Mouse (Mus musculus) forebrain, postnatal 0 days (tissue): Measurements from ENCODE around the gene Fam20b. TPM values are rescaled to one million over a fixed set of nuclear protein-coding genes. Genes with fewer than 3 reads are reported as not detected.

ENCODE experiments used
- ATAC-seq: fragments of 200-750 bp; cut with Nextera tagmentation; 2 replicates; pipeline ENCODE4 v1.8.0; 2017; ENCODE audit warnings: mild to moderate bottlenecking, moderate library complexity
- DNase-seq: peaks from one replicate; pipeline ENCODE4 v3.0.0-alpha.2; 2015
- H3K27ac ChIP-seq: fragments of 300-500 bp; sonication (generic); 2 replicates; pipeline ENCODE4 v1.5.1; 2014; ENCODE audit warnings: low read depth, mild to moderate bottlenecking, antibody characterized with exemption, low read length, moderate library complexity, mixed read lengths
- H3K27me3 ChIP-seq: fragments of 300-500 bp; sonication (generic); 2 replicates; pipeline ENCODE4 v1.6.1; 2014; ENCODE audit warnings: mild to moderate bottlenecking, low read length, mixed read lengths; ENCODE audit not compliant: insufficient read depth
- H3K36me3 ChIP-seq: fragments of 300-500 bp; sonication (generic); 2 replicates; pipeline ENCODE4 v1.6.1; 2014; ENCODE audit warnings: mild to moderate bottlenecking, moderate library complexity; ENCODE audit not compliant: insufficient read depth
- H3K4me1 ChIP-seq: fragments of 300-500 bp; sonication (generic); 2 replicates; pipeline ENCODE4 v1.6.1; 2014; ENCODE audit warnings: antibody characterized with exemption; ENCODE audit not compliant: insufficient read depth
- H3K4me2 ChIP-seq: fragments of 300-500 bp; sonication (generic); 2 replicates; pipeline ENCODE4 v1.6.1; 2014; ENCODE audit warnings: low read depth, mild to moderate bottlenecking, moderate library complexity
- H3K4me3 ChIP-seq: fragments of 300-500 bp; sonication (generic); 2 replicates; pipeline ENCODE4 v1.5.1; 2014; ENCODE audit warnings: low read depth, low read length, mixed read lengths
- H3K9ac ChIP-seq: fragments of 300-500 bp; sonication (generic); 2 replicates; pipeline ENCODE4 v1.6.1; 2014; ENCODE audit warnings: mild to moderate bottlenecking
- H3K9me3 ChIP-seq: fragments of 300-500 bp; sonication (generic); 2 replicates; pipeline ENCODE4 v1.6.1; 2016; ENCODE audit warnings: low read length
- CTCF ChIP-seq: sonication (generic); IDR thresholded peaks from 2 replicates; pipeline ENCODE4 v1.5.1; 2016; ENCODE audit warnings: antibody characterized with exemption, control low read depth, low read depth
- WGBS: fragments of 180-500 bp; shearing (Covaris S2); extraction: QIAGEN DNeasy Blood & Tissue Kit; methylation state at CpG from one replicate; pipeline ENCODE4 v1.1.7; 2014; 5-methylcytosine and 5-hydroxymethylcytosine counted together
- polyA plus RNA-seq: library from polyadenylated mRNA; unstranded; fragments of >200 nt; fragmentation: Nextera tagmentation; extraction: Ambion mirVana; gene quantifications from 2 replicates; pipeline ENCODE4 v1.2.1, GENCODE M21; 2015
- total RNA-seq: library from RNA; depleted of rRNA; stranded (reverse); fragments of >200 nt; gene quantifications from 2 replicates; pipeline ENCODE4 v1.2.3, GENCODE M21; 2014

Fam20b gene
- total and polyA plus RNA-seq, 2 experiments from 2014 or later: 30.4 to 68.1 TPM

GRCm38 (mm10) chr1:156716681-156717080 lies 2.2 kb downstream of the Fam20b start:
- no peak overlapping the region for H3K27ac ChIP-seq
- no peak overlapping the region for H3K4me3 ChIP-seq
- no peaks in the 10 kb centered on the region for H3K36me3 ChIP-seq
- H3K4me2 ChIP-seq: no peak overlapping the region
- DNase-seq (no peak), ATAC-seq (no peak)
- TF ChIP-seq CTCF: no peak
- H3K9ac ChIP-seq: no peak overlapping the region
- H3K9me3 ChIP-seq: no peaks in the 10 kb centered on the region
- no peaks in the 10 kb centered on the region; the same call in 1 of the 2 replicates for H3K27me3 ChIP-seq
- H3K4me1 ChIP-seq: 0 out of 2 replicates have a peak, but pooled peaks cover 10% of the 10 kb centered on the region
- 92% methylated on average over 6 of the region's 6 CpGs for WGBS

- peak; percentile 55 for ATAC-seq
- H3K9ac ChIP-seq: no peak overlapping the region
- no peak overlapping the region for H3K4me3 ChIP-seq
- no peaks in the 10 kb centered on the region for H3K27me3 ChIP-seq
- TF ChIP-seq CTCF: no peak
- DNase-seq: no peak
- H3K4me2 ChIP-seq: no peak overlapping the region
- H3K36me3 ChIP-seq: no peaks in the 10 kb centered on the region
- no peak overlapping the region for H3K27ac ChIP-seq
- H3K9me3 ChIP-seq: no peaks in the 10 kb centered on the region
- WGBS: 49% methylated on average over 10 of the region's 10 CpGs
- no peaks in the 10 kb centered on the region; the same call in 1 of the 2 replicates for H3K4me1 ChIP-seq
These were observed 8.3 kb downstream of the Fam20b start for GRCm38 (mm10) chr1:156710472-156711098.

GRCm38 (mm10) chr1:156708672-156709071 lies 10.2 kb downstream of the Fam20b start:
- no peak for TF ChIP-seq CTCF
- H3K4me1 ChIP-seq: no peaks in the 10 kb centered on the region; the same call in 1 of the 2 replicates
- no peak overlapping the region for H3K27ac ChIP-seq
- no peaks in the 10 kb centered on the region for H3K27me3 ChIP-seq
- no peak for DNase-seq
- H3K9ac ChIP-seq: no peak overlapping the region
- no peak for ATAC-seq
- H3K4me3 ChIP-seq: no peak overlapping the region
- peaks cover 7% of the 10 kb centered on the region for H3K36me3 ChIP-seq
- H3K9me3 ChIP-seq: no peaks in the 10 kb centered on the region
- no peak overlapping the region for H3K4me2 ChIP-seq
- WGBS: 92% methylated on average over 3 of the region's 3 CpGs

- DNase-seq (no peak), ATAC-seq (no peak)
- Histone ChIP-seq H3K4me1 (no peaks in the 10 kb centered on the region), H3K36me3 (peaks cover 20% of the 10 kb centered on the region), H3K9me3 (no peaks in the 10 kb centered on the region), H3K27me3 (no peaks in the 10 kb centered on the region), H3K27ac (no peak overlapping the region), H3K9ac (no peak overlapping the region), H3K4me3 (no peak overlapping the region), H3K4me2 (no peak overlapping the region)
- WGBS: 89% methylated on average over 10 of the region's 10 CpGs
- no peak for TF ChIP-seq CTCF
These were observed 13.1 kb downstream of the Fam20b start for GRCm38 (mm10) chr1:156705696-156706285.

- Histone ChIP-seq H3K27ac (no peak overlapping the region), H3K4me1 (no peaks in the 10 kb centered on the region), H3K36me3 (peaks cover 36% of the 10 kb centered on the region), H3K9ac (no peak overlapping the region), H3K4me2 (no peak overlapping the region), H3K27me3 (no peaks in the 10 kb centered on the region), H3K9me3 (no peaks in the 10 kb centered on the region), H3K4me3 (no peak overlapping the region)
- no peak for TF ChIP-seq CTCF
- no peak for DNase-seq
- no peak for ATAC-seq
- 92% methylated on average over 4 of the region's 4 CpGs for WGBS
These were observed 15.4 kb downstream of the Fam20b start for GRCm38 (mm10) chr1:156703444-156703843.

- DNase-seq (no peak), ATAC-seq (no peak)
- Histone ChIP-seq H3K4me2 (no peak overlapping the region), H3K4me1 (no peaks in the 10 kb centered on the region), H3K27me3 (no peaks in the 10 kb centered on the region), H3K36me3 (peaks cover 40% of the 10 kb centered on the region), H3K27ac (no peak overlapping the region), H3K9me3 (no peaks in the 10 kb centered on the region), H3K4me3 (no peak overlapping the region), H3K9ac (no peak overlapping the region)
- no peak for TF ChIP-seq CTCF
- 83% methylated on average over 7 of the region's 7 CpGs for WGBS
These were observed 16.7 kb downstream of the Fam20b start for GRCm38 (mm10) chr1:156702151-156702550.

- H3K9me3 ChIP-seq: no peaks in the 10 kb centered on the region
- no peak overlapping the region for H3K4me2 ChIP-seq
- ATAC-seq (no peak), DNase-seq (no peak)
- no peaks in the 10 kb centered on the region for H3K27me3 ChIP-seq
- no peak overlapping the region for H3K27ac ChIP-seq
- TF ChIP-seq CTCF: no peak
- no peak overlapping the region for H3K4me3 ChIP-seq
- no peak overlapping the region for H3K9ac ChIP-seq
- H3K36me3 ChIP-seq: peaks cover 60% of the 10 kb centered on the region
- WGBS: 60% methylated on average over 7 of the region's 7 CpGs
- H3K4me1 ChIP-seq: no peaks in the 10 kb centered on the region
These were observed 32.7 kb downstream of the Fam20b start for GRCm38 (mm10) chr1:156686025-156686661.
